ENCODE assay signal across 10 mouse cellular contexts in genomic region chr1:179842568-179842967, GRCm38 (mm10). TPM values are rescaled to one million over a fixed set of nuclear protein-coding genes. Genes with fewer than 3 reads are reported as not detected.
DNase-seq lines count a peak whose midpoint lies in the region; ATAC-seq lines count a peak whose summit lies in the region.
"Had no signal": no experiment of that assay in that cellular context is flagged by ENCODE, and none has a peak within 500 bp of the region (broad histone marks: within the 10 kb centered on the region; RNA-seq: fewer than 3 reads in every experiment).

No protein-coding gene starts in this region.

- peak; percentile 37; the same call in 1 of the 2 replicates for ATAC-seq in hindbrain, embryonic 16.5 days
- ATAC-seq in hindbrain, embryonic 12.5 days (ENCODE audit: low FRiP score): no peak
- ATAC-seq in stomach, embryonic 16.5 days (ENCODE audit: insufficient read depth, low FRiP score): 0 out of 2 replicates have a peak, but pooled peaks have one; percentile 52

- WGBS in hindbrain, embryonic 16.5 days: 62% methylated on average over 7 of the region's 7 CpGs
- 85% methylated on average over 7 of the region's 7 CpGs for WGBS in hindbrain, embryonic 12.5 days
- 73% methylated on average over 7 of the region's 7 CpGs for WGBS in stomach, embryonic 16.5 days

- no peaks in the 10 kb centered on the region for H3K36me3 ChIP-seq in hindbrain, embryonic 16.5 days (ENCODE audit: control insufficient read depth, insufficient read depth, low read length)
- H3K36me3 ChIP-seq in hindbrain, embryonic 12.5 days: no peaks in the 10 kb centered on the region
- H3K36me3 ChIP-seq in stomach, embryonic 16.5 days (ENCODE audit: control insufficient read depth, insufficient read depth, low read length): no peaks in the 10 kb centered on the region
- H3K36me3 ChIP-seq: limb, embryonic 13.5 days had no signal

- no peak overlapping the region for H3K27ac ChIP-seq in hindbrain, embryonic 16.5 days (ENCODE audit: low read depth, low read length)
- H3K27ac ChIP-seq in hindbrain, embryonic 12.5 days: no peak overlapping the region
- H3K27ac ChIP-seq in stomach, embryonic 16.5 days (ENCODE audit: low read length): no peak overlapping the region
- H3K27ac ChIP-seq: limb, embryonic 13.5 days had no signal

- no peaks in the 10 kb centered on the region for H3K4me1 ChIP-seq in hindbrain, embryonic 16.5 days (ENCODE audit: control insufficient read depth, insufficient read depth, low read depth, low read length)
- H3K4me1 ChIP-seq in hindbrain, embryonic 12.5 days: no peaks in the 10 kb centered on the region
- H3K4me1 ChIP-seq in stomach, embryonic 16.5 days (ENCODE audit: control insufficient read depth, insufficient read depth, low read length): peaks cover 3% of the 10 kb centered on the region; the same call in 1 of the 2 replicates
- H3K4me1 ChIP-seq: limb, embryonic 13.5 days had no signal

- peak; percentile 32 to 66 for DNase-seq in spleen, postnatal 4 days (ENCODE audit: low spot score in 2 of 2)
- DNase-seq in spleen, postnatal 10 days (ENCODE audit: low spot score in 2 of 2): no peak
- peak; percentile 36 for DNase-seq in heart, postnatal 4 days
- no peak for DNase-seq in cerebellum, postnatal 25 days
- no peak for DNase-seq in frontal cortex, postnatal 10 days (ENCODE audit: low spot score in 2 of 2)

- no peak overlapping the region for H3K4me3 ChIP-seq in hindbrain, embryonic 16.5 days (ENCODE audit: low read length)
- H3K4me3 ChIP-seq in hindbrain, embryonic 12.5 days: no peak overlapping the region
- H3K4me3 ChIP-seq in stomach, embryonic 16.5 days (replicated peaks; ENCODE audit: low read length): no peak overlapping the region
- H3K4me3 ChIP-seq: limb, embryonic 13.5 days had no signal

- no peak overlapping the region for H3K9ac ChIP-seq in hindbrain, embryonic 16.5 days (ENCODE audit: low read depth, low read length)
- H3K9ac ChIP-seq in hindbrain, embryonic 12.5 days: no peak overlapping the region
- H3K9ac ChIP-seq in stomach, embryonic 16.5 days (ENCODE audit: low read length): no peak overlapping the region
- H3K9ac ChIP-seq: limb, embryonic 13.5 days had no signal

- no peaks in the 10 kb centered on the region for H3K9me3 ChIP-seq in hindbrain, embryonic 16.5 days (ENCODE audit: control insufficient read depth, low read length)
- H3K9me3 ChIP-seq in hindbrain, embryonic 12.5 days (replicated peaks): no peaks in the 10 kb centered on the region
- H3K9me3 ChIP-seq in stomach, embryonic 16.5 days (replicated peaks; ENCODE audit: control insufficient read depth, low read length): no peaks in the 10 kb centered on the region
- H3K9me3 ChIP-seq: limb, embryonic 13.5 days had no signal

- no peak overlapping the region for H3K4me2 ChIP-seq in hindbrain, embryonic 16.5 days (ENCODE audit: low read length)
- no peak overlapping the region for H3K4me2 ChIP-seq in hindbrain, embryonic 12.5 days (replicated peaks)
- H3K4me2 ChIP-seq in stomach, embryonic 16.5 days (ENCODE audit: low read depth, low read length): no peak overlapping the region
- H3K4me2 ChIP-seq: limb, embryonic 13.5 days had no signal

- no peaks in the 10 kb centered on the region for H3K27me3 ChIP-seq in hindbrain, embryonic 16.5 days (replicated peaks; ENCODE audit: control insufficient read depth, insufficient read depth, low read length)
- H3K27me3 ChIP-seq in hindbrain, embryonic 12.5 days: no peaks in the 10 kb centered on the region
- no peaks in the 10 kb centered on the region for H3K27me3 ChIP-seq in stomach, embryonic 16.5 days (ENCODE audit: control insufficient read depth, insufficient read depth, low read length)
- H3K27me3 ChIP-seq: limb, embryonic 13.5 days had no signal

RNA-seq across cellular contexts. Expression of gene Ahctf1, which starts 39.1 kb away (rescaled TPM):
- 13.5 and 13.8 TPM in 2 replicates for polyA plus RNA-seq in hindbrain, embryonic 16.5 days (2015; fragmentation: Nextera tagmentation; extraction: Ambion mirVana)
- polyA plus RNA-seq in hindbrain, embryonic 12.5 days (2016; fragmentation: Nextera tagmentation; extraction: Ambion mirVana): 29.9 and 33.9 TPM in 2 replicates
- 10 to 100 TPM; 27.9 to 32.6 TPM for total RNA-seq in heart, postnatal 4 days (2021)
- 18.1 and 19.0 TPM in 2 replicates for polyA plus RNA-seq in stomach, embryonic 16.5 days (2015; fragmentation: Nextera tagmentation; extraction: Ambion mirVana)

RNA-seq across cellular contexts. Expression of gene Gm10518, which starts 39.4 kb away (rescaled TPM):
- polyA plus RNA-seq in hindbrain, embryonic 16.5 days (2015; fragmentation: Nextera tagmentation; extraction: Ambion mirVana): 0.13 TPM in 1 of 2 replicates, not detected in the other
- 0.21 TPM in 1 of 2 replicates, not detected in the other for polyA plus RNA-seq in hindbrain, embryonic 12.5 days (2016; fragmentation: Nextera tagmentation; extraction: Ambion mirVana)
- total RNA-seq in heart, postnatal 4 days (2021): not detected
- not detected in 2 replicates for polyA plus RNA-seq in stomach, embryonic 16.5 days (2015; fragmentation: Nextera tagmentation; extraction: Ambion mirVana)
- polyA plus RNA-seq: heart, embryonic 16.5 days had no signal

Comparison
In these comparisons a context has a peak if more than half of its experiments do, and no peak if none do; other contexts are left out.
1. DNase-seq: peak in spleen, postnatal 4 days (2 of 2) and heart, postnatal 4 days (single experiment); none in spleen, postnatal 10 days (0 of 2), cerebellum, postnatal 25 days (0 of 2) and frontal cortex, postnatal 10 days (0 of 2).